Mouse (Mus musculus): Measurements from ENCODE around the gene Trappc10.

Gene Trappc10

GRCm38 (mm10) chr10:78259230-78259629 is 14.8 kb upstream of the Trappc10 start:
- in situ Hi-C loops (cut with MboI) = no loop called here

GRCm38 (mm10) chr10:78258142-78258675 is 13.8 kb upstream of the Trappc10 start:
- in situ Hi-C loops (cut with MboI) = no loop called here

- in situ Hi-C loops (cut with MboI) = no loop called here
Observed at GRCm38 (mm10) chr10:78255646-78256059, 11.2 kb upstream of the Trappc10 start.

GRCm38 (mm10) chr10:78247206-78247605 is 2.8 kb upstream of the Trappc10 start:
- in situ Hi-C loops (cut with MboI) = no loop called here

- in situ Hi-C loops (cut with MboI) = no loop called here
Observed at GRCm38 (mm10) chr10:78246725-78247124, 2.3 kb upstream of the Trappc10 start.

- in situ Hi-C loops (cut with MboI) = no loop called here
Observed at GRCm38 (mm10) chr10:78245225-78245547, 745 bp upstream of the Trappc10 start.

- in situ Hi-C loops (cut with MboI) = no loop called here
Observed at GRCm38 (mm10) chr10:78244058-78244437, 393 bp downstream of the Trappc10 start.

GRCm38 (mm10) chr10:78238926-78239325 is 5.5 kb downstream of the Trappc10 start:
- in situ Hi-C loops (cut with MboI) = no loop called here

- in situ Hi-C loops (cut with MboI) = no loop called here
Observed at GRCm38 (mm10) chr10:78238297-78238696, 6.1 kb downstream of the Trappc10 start.

- in situ Hi-C loops (cut with MboI) = no loop called here
Observed at GRCm38 (mm10) chr10:78237809-78238208, 6.6 kb downstream of the Trappc10 start.

GRCm38 (mm10) chr10:78236885-78237629 is 7.4 kb downstream of the Trappc10 start:
- in situ Hi-C loops (cut with MboI) = no loop called here

- in situ Hi-C loops (cut with MboI) = no loop called here
Observed at GRCm38 (mm10) chr10:78233756-78234155, 10.7 kb downstream of the Trappc10 start.

GRCm38 (mm10) chr10:78233161-78233560 is 11.3 kb downstream of the Trappc10 start:
- in situ Hi-C loops (cut with MboI) = no loop called here

- in situ Hi-C loops (cut with MboI) = no loop called here
Observed at GRCm38 (mm10) chr10:78232301-78232980, 12.0 kb downstream of the Trappc10 start.

- in situ Hi-C loops (cut with MboI) = no loop called here
Observed at GRCm38 (mm10) chr10:78228560-78228928, 15.9 kb downstream of the Trappc10 start.

- in situ Hi-C loops (cut with MboI) = no loop called here
Observed at GRCm38 (mm10) chr10:78227875-78228559, 16.4 kb downstream of the Trappc10 start.

GRCm38 (mm10) chr10:78224136-78224535 is 20.3 kb downstream of the Trappc10 start:
- in situ Hi-C loops (cut with MboI) = no loop called here

GRCm38 (mm10) chr10:78222908-78223307 is 21.5 kb downstream of the Trappc10 start:
- in situ Hi-C loops (cut with MboI) = no loop called here

- in situ Hi-C loops (cut with MboI) = no loop called here
Observed at GRCm38 (mm10) chr10:78221315-78221714, 23.1 kb downstream of the Trappc10 start.

GRCm38 (mm10) chr10:78219528-78219927 is 24.9 kb downstream of the Trappc10 start:
- in situ Hi-C loops (cut with MboI) = no loop called here

- in situ Hi-C loops (cut with MboI) = no loop called here
Observed at GRCm38 (mm10) chr10:78218576-78218975, 25.9 kb downstream of the Trappc10 start.

GRCm38 (mm10) chr10:78216376-78217083 is 27.9 kb downstream of the Trappc10 start:
- in situ Hi-C loops (cut with MboI) = no loop called here
